Mouse (Mus musculus) bone marrow, adult 2 months (tissue): ENCODE measurements at regions not wholly inside any gene's neighbourhood (a gene's known extent, or its start where the extent isn't known, plus 50 kb on each side); places are given as distances from the start of the nearest gene placed in this dataset.

Source experiments
- H3K27ac ChIP-seq: fragments of 200-500 bp; 2 replicates; pipeline ENCODE4 v1.5.1; 2012; ENCODE audit warnings: low read depth, mild to moderate bottlenecking, control low read depth, inconsistent platforms, low read length; ENCODE audit not compliant: control insufficient read depth, poor library complexity, insufficient read depth
- H3K4me1 ChIP-seq: fragments of 200-500 bp; 2 replicates; pipeline ENCODE4 v1.6.1; 2011; ENCODE audit warnings: low read length; ENCODE audit not compliant: control insufficient read depth, insufficient read depth
- H3K4me3 ChIP-seq: fragments of 200-500 bp; replicated peaks from 2 replicates; pipeline ENCODE3; 2011; ENCODE audit warnings: mild to moderate bottlenecking, low read depth, low read length, control low read depth; ENCODE audit not compliant: control insufficient read depth
- CTCF ChIP-seq: fragments of 200-500 bp; IDR thresholded peaks from 2 replicates; pipeline ENCODE4 v1.5.1; 2011; ENCODE audit warnings: low read length, control low read depth; ENCODE audit not compliant: control insufficient read depth, insufficient read depth
- POLR2A ChIP-seq: fragments of 200-500 bp; IDR thresholded peaks from 2 replicates; pipeline ENCODE4 v1.6.1; 2011; ENCODE audit warnings: low read depth, mild to moderate bottlenecking, control low read depth, low read length, borderline replicate concordance; ENCODE audit not compliant: control insufficient read depth
- WGBS: fragments of 180-500 bp; shearing (Covaris S2); methylation state at CpG from one replicate; pipeline ENCODE4 v1.1.7; 2018; 5-methylcytosine and 5-hydroxymethylcytosine counted together

GRCm38 (mm10) chr15:67795578-67795977, 1294.9 kb upstream of the Lrrc6 start:
- TF ChIP-seq CTCF (no peak), POLR2A (no peak)
- H3K4me3 ChIP-seq, result no peak overlapping the region
- no peaks in the 10 kb centered on the region for H3K4me1 ChIP-seq
- H3K27ac ChIP-seq, result no peak overlapping the region
- WGBS, result 75% methylated on average over 2 of the region's 2 CpGs

- Histone ChIP-seq H3K27ac (no peak overlapping the region), H3K4me3 (no peak overlapping the region), H3K4me1 (no peaks in the 10 kb centered on the region)
- TF ChIP-seq CTCF, result no peak
- TF ChIP-seq POLR2A, result no peak
Observed at GRCm38 (mm10) chr15:67792822-67793221, 1292.1 kb upstream of the Lrrc6 start.

- Histone ChIP-seq H3K4me3 (no peak overlapping the region), H3K27ac (no peak overlapping the region), H3K4me1 (no peaks in the 10 kb centered on the region; the same call in 1 of the 2 replicates)
- TF ChIP-seq POLR2A (no peak), CTCF (no peak)
Observed at GRCm38 (mm10) chr15:67788587-67788986, 1287.9 kb upstream of the Lrrc6 start.

GRCm38 (mm10) chr15:67785583-67785982, 1284.9 kb upstream of the Lrrc6 start:
- no peak overlapping the region for H3K27ac ChIP-seq
- no peak for TF ChIP-seq CTCF
- no peak for TF ChIP-seq POLR2A
- H3K4me3 ChIP-seq, result no peak overlapping the region
- H3K4me1 ChIP-seq, result no peaks in the 10 kb centered on the region; the same call in 1 of the 2 replicates
- 5% methylated on average over 2 of the region's 2 CpGs for WGBS

GRCm38 (mm10) chr15:67783754-67784153, 1283.0 kb upstream of the Lrrc6 start:
- Histone ChIP-seq H3K4me3 (no peak overlapping the region), H3K4me1 (no peaks in the 10 kb centered on the region; the same call in 1 of the 2 replicates), H3K27ac (no peak overlapping the region)
- WGBS, result 77% methylated on average over 1 of the region's 1 CpGs
- no peak for TF ChIP-seq POLR2A
- no peak for TF ChIP-seq CTCF

GRCm38 (mm10) chr15:67782505-67782904, 1281.8 kb upstream of the Lrrc6 start:
- no peak for TF ChIP-seq CTCF
- TF ChIP-seq POLR2A, result no peak
- 90% methylated on average over 4 of the region's 4 CpGs for WGBS

GRCm38 (mm10) chr15:67780856-67781255, 1280.1 kb upstream of the Lrrc6 start:
- H3K4me3 ChIP-seq, result no peak overlapping the region
- no peak for TF ChIP-seq CTCF
- TF ChIP-seq POLR2A, result no peak
- H3K27ac ChIP-seq, result no peak overlapping the region
- no peaks in the 10 kb centered on the region; the same call in 1 of the 2 replicates for H3K4me1 ChIP-seq
- 33% methylated on average over 2 of the region's 2 CpGs for WGBS

More at GRCm38 (mm10) chr15:67782505-67782904, 1281.8 kb upstream of the Lrrc6 start:
- Histone ChIP-seq H3K4me1 (no peaks in the 10 kb centered on the region; the same call in 1 of the 2 replicates), H3K27ac (no peak overlapping the region), H3K4me3 (no peak overlapping the region)

GRCm38 (mm10) chr15:67767624-67768023, 1266.9 kb upstream of the Lrrc6 start:
- Histone ChIP-seq H3K4me3 (no peak overlapping the region), H3K4me1 (no peaks in the 10 kb centered on the region; the same call in 1 of the 2 replicates), H3K27ac (no peak overlapping the region)
- TF ChIP-seq POLR2A, result no peak
- no peak for TF ChIP-seq CTCF
- WGBS, result 36% methylated on average over 3 of the region's 3 CpGs

GRCm38 (mm10) chr15:67759221-67759620, 1258.5 kb upstream of the Lrrc6 start:
- no peak for TF ChIP-seq CTCF
- no peak for TF ChIP-seq POLR2A
- no peak overlapping the region for H3K27ac ChIP-seq
- no peak overlapping the region for H3K4me3 ChIP-seq
- WGBS, result 83% methylated on average over 4 of the region's 4 CpGs
- no peaks in the 10 kb centered on the region for H3K4me1 ChIP-seq

GRCm38 (mm10) chr15:67750582-67750981, 1249.9 kb upstream of the Lrrc6 start:
- Histone ChIP-seq H3K4me1 (no peaks in the 10 kb centered on the region), H3K4me3 (no peak overlapping the region), H3K27ac (no peak overlapping the region)
- no peak for TF ChIP-seq POLR2A
- TF ChIP-seq CTCF, result no peak
